Mouse (Mus musculus) heart, adult 9 months (tissue): ENCODE data around the gene Olfr16.

Experiments
- DNase-seq, 2 experiments: peaks; one replicate each; pipeline ENCODE4 v3.0.0; 2022; ENCODE audit warnings: low spot score in 2 of 2

Gene Olfr16

DNA sequence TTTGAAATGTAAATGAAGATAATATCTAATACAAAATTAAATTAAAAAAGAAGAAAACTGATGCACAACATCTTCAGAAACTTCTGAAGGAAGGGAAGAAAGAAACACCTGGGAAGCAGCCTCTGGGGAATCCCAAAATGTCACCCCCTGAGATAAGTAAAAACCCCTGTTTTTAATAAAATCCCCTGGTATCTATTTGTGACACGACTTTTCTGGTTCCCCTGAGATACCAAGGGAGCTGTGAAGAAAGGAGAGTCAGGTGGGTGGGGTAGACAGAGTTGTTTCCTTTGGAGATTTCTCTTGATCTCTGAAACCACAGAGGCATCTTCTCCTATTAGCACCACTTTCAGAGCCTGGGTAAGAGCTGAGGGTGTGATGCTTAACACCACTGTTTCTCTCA, at the start of gene Olfr16:
Gene Olfr16, plus strand, starts transcription at position 250 of the 400 bp plus-strand sequence.
- no peak for DNase-seq

DNA sequence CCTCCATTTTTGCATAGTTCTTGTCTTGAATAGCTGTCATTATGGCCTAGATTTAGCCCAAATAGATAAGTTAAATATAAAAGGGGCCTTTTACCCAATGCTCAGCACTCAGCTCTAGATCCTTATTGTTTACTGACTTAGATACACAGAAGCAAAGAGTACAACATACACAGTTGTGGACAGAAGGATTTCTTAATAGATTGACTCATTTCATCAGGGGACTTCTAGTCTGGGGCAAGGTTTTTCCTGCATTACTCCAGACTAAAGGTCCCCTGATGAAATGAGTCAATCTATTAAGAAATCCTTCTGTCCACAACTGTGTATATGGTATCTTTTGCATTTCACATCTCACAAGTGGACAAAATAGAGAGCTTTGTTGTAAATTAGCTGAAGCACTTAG, 46.9 kb upstream of the Olfr16 start:
- no peak for DNase-seq

DNA sequence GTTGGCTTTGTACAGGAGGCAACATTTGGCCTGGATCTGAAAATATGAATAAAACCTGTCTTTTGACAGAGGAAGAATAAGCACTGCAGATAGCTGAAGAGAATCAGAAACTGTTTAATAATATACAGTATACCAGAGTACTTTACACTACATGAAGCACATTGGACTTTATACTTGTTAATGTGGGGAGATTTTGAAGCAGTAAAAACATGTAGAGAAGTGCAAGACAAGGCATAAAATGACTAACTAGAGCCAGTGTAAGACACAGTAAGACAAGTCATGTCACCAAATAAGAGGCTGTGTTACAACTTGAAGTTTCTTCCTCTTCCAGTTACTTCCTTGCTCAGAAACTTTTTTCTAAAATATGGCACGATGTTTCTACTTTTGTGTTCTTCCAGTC, 33.1 kb upstream of the Olfr16 start:
- DNase-seq: no peak

DNA sequence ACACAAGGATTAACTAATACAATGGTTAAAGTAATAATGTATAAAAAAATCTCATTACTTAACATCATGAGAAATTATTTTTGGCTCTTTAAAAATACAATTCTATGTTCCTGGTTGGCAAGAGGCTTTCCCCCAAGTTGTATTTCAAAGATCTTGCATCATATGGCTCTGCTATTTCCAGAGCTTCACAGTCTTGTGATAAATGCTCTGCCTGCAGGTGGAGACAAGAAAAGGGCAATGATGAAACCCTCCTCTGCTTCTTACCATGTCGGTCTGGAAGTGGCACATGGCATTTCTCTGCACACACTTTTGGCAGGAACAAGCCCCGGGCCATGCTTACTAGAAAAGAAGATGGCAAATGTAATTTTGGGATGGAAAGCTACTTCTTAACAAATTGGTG, 31.8 kb upstream of the Olfr16 start:
- no peak for DNase-seq

DNA sequence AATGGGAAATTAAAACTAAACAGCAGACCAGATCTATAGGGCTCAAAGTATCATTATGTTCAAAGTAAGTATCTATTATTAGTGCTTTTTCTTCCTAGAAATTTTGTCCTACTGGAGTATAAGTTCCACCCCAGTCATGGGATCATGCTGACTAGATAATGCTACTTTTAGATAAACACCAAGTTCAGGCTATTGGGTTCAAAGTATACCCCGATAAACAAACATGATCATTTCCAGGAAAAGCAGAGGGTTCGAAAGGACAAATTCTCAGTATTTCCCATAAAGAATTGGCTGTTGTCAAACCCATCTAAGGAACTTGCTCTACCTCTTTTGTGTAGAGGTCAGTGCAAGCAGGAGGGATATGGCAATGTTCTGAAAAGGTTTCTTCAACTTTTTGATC, 18.0 kb upstream of the Olfr16 start:
- DNase-seq: no peak

DNA sequence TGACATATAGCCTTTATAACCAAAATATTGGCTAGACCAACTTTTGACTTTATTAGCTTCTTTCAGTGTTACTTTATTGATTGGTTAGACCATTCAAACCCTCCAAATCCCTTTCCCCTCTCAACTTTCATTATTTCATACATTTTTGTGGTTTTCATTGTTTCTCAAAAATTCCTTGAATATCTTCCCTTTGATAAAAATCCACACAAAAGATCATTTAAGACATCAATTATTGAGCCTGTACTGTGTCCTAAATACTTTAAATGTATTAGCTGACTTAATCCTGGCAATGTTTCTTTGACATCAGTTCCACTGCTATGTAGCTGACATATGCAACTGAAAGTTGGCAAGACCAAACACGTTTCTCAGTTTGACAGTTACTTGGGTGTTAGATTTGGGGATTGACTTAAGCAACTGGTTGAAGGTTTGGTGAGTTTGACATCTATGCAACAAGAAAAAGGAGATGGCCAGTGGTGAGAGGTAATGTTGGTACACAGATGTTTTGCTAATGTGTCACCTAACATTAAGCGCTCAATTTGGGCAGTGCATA, 1.0 kb downstream of the Olfr16 start:
- DNase-seq: no peak

DNA sequence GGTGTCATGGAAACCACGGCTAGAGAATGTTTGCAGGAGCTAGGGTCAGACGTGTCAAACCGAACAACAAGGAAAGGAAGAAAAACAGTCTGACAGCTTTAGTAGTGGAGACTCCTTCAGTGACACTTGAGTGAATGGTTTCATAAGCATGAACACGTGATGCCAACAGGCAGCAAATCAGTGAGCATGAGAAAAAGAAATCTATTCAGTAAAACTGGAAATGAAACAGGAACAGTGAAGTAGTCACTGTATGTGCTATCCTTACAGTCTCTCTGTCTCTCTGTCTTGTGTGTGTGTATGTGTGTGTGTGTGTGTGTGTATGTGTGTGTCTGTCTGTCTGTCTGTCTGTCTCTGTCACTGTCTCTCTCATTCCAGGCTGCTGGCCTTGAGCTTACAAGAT, 5.2 kb downstream of the Olfr16 start:
- no peak for DNase-seq

DNA sequence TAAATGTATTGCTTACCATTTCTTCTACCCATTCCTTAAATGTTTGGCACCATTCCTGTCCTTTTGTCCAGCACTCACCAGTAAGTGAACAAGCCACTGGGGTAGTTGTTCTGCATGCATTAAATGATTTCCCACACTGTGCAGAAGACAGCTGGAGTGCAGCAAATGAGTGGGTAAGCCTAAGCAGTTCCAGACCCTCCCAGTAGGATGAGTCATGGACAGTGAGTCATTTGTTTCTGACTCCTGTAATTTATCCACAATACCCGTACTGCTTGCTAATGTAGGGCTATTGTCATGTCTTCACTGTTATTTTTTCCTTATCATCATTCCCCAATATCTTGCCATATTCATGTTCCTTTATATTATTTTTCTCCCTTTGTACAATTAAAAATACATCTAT, 10.2 kb downstream of the Olfr16 start:
- no peak for DNase-seq

DNA sequence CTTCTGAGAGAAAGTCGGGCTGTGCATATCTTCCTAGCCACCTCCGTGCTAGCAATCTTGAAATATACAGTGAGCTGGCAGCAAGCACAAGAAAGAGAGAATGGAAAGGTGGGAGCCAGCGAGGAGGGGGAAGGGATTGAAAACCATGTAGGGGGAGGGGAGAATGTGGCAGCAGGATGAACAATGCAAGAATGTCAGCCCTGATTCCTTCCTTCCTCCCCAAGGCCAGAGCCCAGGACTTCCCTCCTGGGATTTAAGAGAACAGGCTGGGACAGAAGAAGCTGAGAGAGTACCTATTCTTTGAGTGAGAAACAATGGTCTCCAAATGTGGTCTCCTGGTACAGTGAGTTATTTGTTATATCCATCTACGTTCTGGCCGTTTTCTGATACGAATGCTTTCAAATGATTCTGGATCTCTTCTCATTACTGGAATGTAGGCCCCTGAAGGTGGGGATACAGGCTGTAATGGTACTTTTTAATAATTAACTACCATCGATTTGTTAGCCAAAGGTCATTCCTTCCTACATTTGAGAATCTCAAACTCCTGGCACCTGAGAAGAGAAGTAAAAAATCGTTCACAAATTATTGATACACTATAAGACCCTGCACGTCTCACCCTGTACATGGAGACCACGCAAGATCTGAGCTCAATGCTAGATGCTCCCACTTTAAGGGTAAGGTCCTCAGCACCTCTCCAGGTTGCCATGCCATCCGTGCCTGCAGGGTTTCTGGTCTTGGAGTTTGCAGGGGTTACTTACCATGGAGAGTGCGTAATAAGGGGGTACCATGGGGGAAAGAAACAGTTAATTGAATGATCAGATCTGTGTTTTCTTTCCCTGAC, 39.8 kb downstream of the Olfr16 start:
- no peak for DNase-seq

DNA sequence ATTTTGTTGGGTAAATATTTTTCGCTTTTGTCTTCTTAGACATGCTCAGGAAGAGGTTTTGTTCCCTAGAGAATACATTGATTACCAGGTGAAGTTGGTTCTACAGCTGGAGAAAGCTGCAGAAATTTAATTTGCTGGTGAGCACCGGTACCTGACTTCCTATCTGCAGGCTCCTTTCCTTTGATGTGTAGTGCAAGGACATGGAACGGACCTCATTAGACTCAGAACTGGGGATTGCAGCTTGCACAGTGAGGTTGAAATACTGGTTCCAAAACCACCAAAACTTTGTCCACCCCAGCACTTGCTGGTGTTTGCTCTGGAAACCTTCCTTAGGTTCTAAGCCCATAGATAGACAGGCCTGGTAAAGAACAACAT, 40.4 kb downstream of the Olfr16 start:
- DNase-seq: no peak
